Mouse (Mus musculus) myocyte (in vitro differentiated cells): ENCODE measurements at regions not wholly inside any gene's neighbourhood (a gene's known extent, or its start where the extent isn't known, plus 50 kb on each side); places are given as distances from the start of the nearest gene placed in this dataset.

Experiments used
- POLR2A ChIP-seq: IDR thresholded peaks from one replicate; pipeline ENCODE4 v1.6.1; 2011; ENCODE audit warnings: low read depth, mild to moderate bottlenecking, control low read depth, moderate library complexity; ENCODE audit not compliant: insufficient read length
- POLR2AphosphoS2 ChIP-seq: IDR thresholded peaks from one replicate; pipeline ENCODE4 v1.6.1; 2011; ENCODE audit warnings: low read depth, control low read depth; ENCODE audit not compliant: insufficient read length
- TCF12 ChIP-seq: IDR thresholded peaks from one replicate; pipeline ENCODE4 v1.6.1; 2011; ENCODE audit warnings: mild to moderate bottlenecking, control low read depth; ENCODE audit not compliant: poor library complexity, insufficient read depth, severe bottlenecking
- USF1 ChIP-seq: IDR thresholded peaks from one replicate; pipeline ENCODE4 v1.6.1; 2011; ENCODE audit warnings: low read depth, mild to moderate bottlenecking, control low read depth, moderate library complexity

- TF ChIP-seq POLR2A = no peak
- TF ChIP-seq TCF12 = no peak
- no peak for TF ChIP-seq USF1
- TF ChIP-seq POLR2AphosphoS2 = no peak
Measured at GRCm38 (mm10) chr4:64570666-64571065, 523.9 kb upstream of the Tnc start.
